Mouse (Mus musculus) forebrain, embryonic 16.5 days (tissue): ENCODE data around the gene Tgm2. TPM values are rescaled to one million over a fixed set of nuclear protein-coding genes. Genes with fewer than 3 reads are reported as not detected.

Experiments used
- ATAC-seq: fragments of 200-750 bp; cut with Nextera tagmentation; 2 replicates; pipeline ENCODE4 v1.8.0; 2017; ENCODE audit warnings: mild to moderate bottlenecking, moderate library complexity
- H3K27ac ChIP-seq: fragments of 300-500 bp; sonication (generic); 2 replicates; pipeline ENCODE4 v1.5.1; 2014; ENCODE audit warnings: low read length, control low read depth
- H3K27me3 ChIP-seq: fragments of 300-500 bp; sonication (generic); replicated peaks from 2 replicates; pipeline ENCODE4 v1.6.1; 2014; ENCODE audit warnings: low read length; ENCODE audit not compliant: control insufficient read depth, insufficient read depth
- H3K36me3 ChIP-seq: fragments of 300-500 bp; sonication (generic); 2 replicates; pipeline ENCODE4 v1.6.1; 2014; ENCODE audit not compliant: control insufficient read depth, insufficient read depth
- H3K4me1 ChIP-seq: fragments of 300-500 bp; sonication (generic); replicated peaks from 2 replicates; pipeline ENCODE4 v1.6.1; 2014; ENCODE audit warnings: low read length; ENCODE audit not compliant: control insufficient read depth, insufficient read depth
- H3K4me2 ChIP-seq: fragments of 300-500 bp; sonication (generic); 2 replicates; pipeline ENCODE4 v1.6.1; 2014; ENCODE audit warnings: mild to moderate bottlenecking, low read length, control low read depth
- H3K4me3 ChIP-seq: fragments of 300-500 bp; sonication (generic); replicated peaks from 2 replicates; pipeline ENCODE4 v1.5.1; 2014; ENCODE audit warnings: mild to moderate bottlenecking, low read length, control low read depth
- H3K9ac ChIP-seq: fragments of 300-500 bp; sonication (generic); replicated peaks from 2 replicates; pipeline ENCODE4 v1.6.1; 2014; ENCODE audit warnings: low read depth, low read length, control low read depth
- H3K9me3 ChIP-seq: fragments of 300-500 bp; sonication (generic); 2 replicates; pipeline ENCODE4 v1.6.1; 2016; ENCODE audit warnings: low read length; ENCODE audit not compliant: control insufficient read depth
- WGBS: fragments of 180-500 bp; shearing (Covaris S2); extraction: QIAGEN DNeasy Blood & Tissue Kit; methylation state at CpG from one replicate; pipeline ENCODE4 v1.1.7; 2014; 5-methylcytosine and 5-hydroxymethylcytosine counted together
- polyA plus RNA-seq: library from polyadenylated mRNA; unstranded; fragments of >200 nt; fragmentation: Nextera tagmentation; extraction: Ambion mirVana; gene quantifications from 2 replicates; pipeline ENCODE4 v1.2.1, GENCODE M21; 2015

The Tgm2 gene
- polyA plus RNA-seq, 1 experiment from 2014 or later = 5.0 TPM

DNA sequence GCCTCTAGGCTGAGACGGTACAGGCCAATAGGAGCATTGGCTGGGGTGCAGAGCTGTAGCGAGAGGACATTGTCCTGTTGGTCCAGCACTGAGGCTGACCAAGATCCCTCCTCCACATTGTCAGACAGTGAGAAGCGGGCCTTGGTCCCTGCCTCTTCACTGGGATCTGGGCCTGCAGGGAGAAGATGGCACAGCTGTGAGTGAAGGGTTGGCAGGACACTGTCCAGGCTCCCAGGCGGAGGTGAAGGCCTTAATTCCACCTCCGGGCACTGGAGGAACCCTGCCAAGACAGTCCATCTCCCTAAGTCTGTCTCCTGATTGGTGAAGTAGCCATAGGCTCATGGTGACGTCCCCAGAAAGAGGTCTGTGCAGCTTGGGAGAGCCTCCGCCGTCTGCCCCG is 7.5 kb downstream of the Tgm2 start:
- Histone ChIP-seq H3K9me3 (no peaks in the 10 kb centered on the region), H3K9ac (no peak overlapping the region), H3K4me3 (no peak overlapping the region), H3K27ac (no peak overlapping the region), H3K36me3 (no peaks in the 10 kb centered on the region), H3K27me3 (no peaks in the 10 kb centered on the region), H3K4me1 (peaks cover 15% of the 10 kb centered on the region), H3K4me2 (no peak overlapping the region)
- no peak for ATAC-seq
- 89% methylated on average over 9 of the region's 9 CpGs for WGBS

DNA sequence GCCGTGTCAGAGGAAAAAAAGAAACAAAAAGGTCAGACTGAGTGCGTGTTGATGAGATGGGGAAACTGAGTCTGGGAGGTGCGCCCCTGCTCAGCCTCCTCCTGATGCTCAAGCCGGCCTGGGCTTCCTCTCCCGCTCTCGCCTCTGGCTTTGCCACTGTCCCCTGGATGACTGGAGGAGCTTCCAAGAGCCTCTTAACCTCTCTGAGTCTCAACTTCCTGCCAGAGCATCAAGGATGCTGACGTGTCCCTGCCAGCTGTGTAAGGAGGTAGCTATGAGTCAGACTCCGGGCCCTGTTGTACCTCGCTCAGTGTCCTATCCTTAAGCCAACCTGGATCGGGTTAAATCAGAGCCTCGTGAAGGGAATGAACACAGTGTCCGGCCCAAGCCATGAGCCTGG is 8.5 kb downstream of the Tgm2 start:
- Histone ChIP-seq H3K4me3 (no peak overlapping the region), H3K9me3 (no peaks in the 10 kb centered on the region), H3K9ac (no peak overlapping the region), H3K36me3 (no peaks in the 10 kb centered on the region), H3K4me1 (peaks cover 15% of the 10 kb centered on the region), H3K27ac (no peak overlapping the region), H3K27me3 (no peaks in the 10 kb centered on the region), H3K4me2 (no peak overlapping the region)
- no peak for ATAC-seq
- 88% methylated on average over 12 of the region's 12 CpGs for WGBS

DNA sequence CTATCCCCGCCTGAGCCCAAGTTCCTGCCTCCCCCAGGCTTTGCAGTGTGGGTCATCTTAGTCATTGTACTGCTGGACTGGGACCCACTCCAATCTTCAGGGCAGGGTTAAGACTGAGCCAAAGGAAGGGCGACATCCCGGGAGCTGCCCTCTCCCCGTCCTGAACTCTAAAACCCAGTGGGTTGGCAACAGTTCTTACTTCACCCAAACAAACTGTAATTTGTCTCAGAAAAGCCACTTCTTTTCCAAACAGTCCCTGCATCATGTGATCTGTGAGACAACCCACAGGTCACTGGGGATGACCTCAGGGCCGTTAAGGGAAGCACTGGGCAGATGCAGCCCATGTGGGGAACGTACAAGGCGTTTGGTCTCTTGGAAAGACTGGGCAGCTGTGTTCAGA is 10.0 kb downstream of the Tgm2 start:
- H3K4me1 ChIP-seq = peaks cover 15% of the 10 kb centered on the region
- no peaks in the 10 kb centered on the region for H3K36me3 ChIP-seq
- ATAC-seq = no peak
- H3K9me3 ChIP-seq = no peaks in the 10 kb centered on the region
- no peak overlapping the region for H3K27ac ChIP-seq
- H3K4me3 ChIP-seq = no peak overlapping the region
- no peaks in the 10 kb centered on the region for H3K27me3 ChIP-seq
- WGBS = 63% methylated on average over 7 of the region's 7 CpGs
- no peak overlapping the region for H3K9ac ChIP-seq
- no peak overlapping the region for H3K4me2 ChIP-seq

DNA sequence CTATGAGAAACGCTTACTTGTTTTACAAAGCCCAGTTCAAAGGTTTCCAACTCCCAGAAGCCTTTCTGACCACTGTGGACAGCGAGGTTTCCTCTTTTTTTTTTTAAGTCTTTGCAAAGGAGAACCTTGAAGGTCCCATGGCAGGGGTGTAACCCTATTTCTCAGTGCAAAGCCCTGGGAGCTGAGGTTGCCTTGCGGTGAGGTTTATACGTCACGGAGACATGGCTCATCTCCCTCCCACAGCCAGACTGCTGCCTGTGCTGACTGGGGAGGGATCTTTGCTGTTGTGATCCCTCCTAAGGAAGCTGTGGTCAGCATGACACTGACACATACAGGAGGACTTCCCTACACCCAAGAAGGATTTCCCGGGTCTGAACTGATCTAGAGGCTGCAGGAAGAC is 13.2 kb downstream of the Tgm2 start:
- Histone ChIP-seq H3K9ac (no peak overlapping the region), H3K4me3 (no peak overlapping the region), H3K4me2 (no peak overlapping the region), H3K4me1 (peaks cover 7% of the 10 kb centered on the region; the same call in 1 of the 2 replicates), H3K9me3 (no peaks in the 10 kb centered on the region), H3K36me3 (no peaks in the 10 kb centered on the region), H3K27me3 (no peaks in the 10 kb centered on the region), H3K27ac (no peak overlapping the region)
- no peak for ATAC-seq
- 84% methylated on average over 6 of the region's 6 CpGs for WGBS

DNA sequence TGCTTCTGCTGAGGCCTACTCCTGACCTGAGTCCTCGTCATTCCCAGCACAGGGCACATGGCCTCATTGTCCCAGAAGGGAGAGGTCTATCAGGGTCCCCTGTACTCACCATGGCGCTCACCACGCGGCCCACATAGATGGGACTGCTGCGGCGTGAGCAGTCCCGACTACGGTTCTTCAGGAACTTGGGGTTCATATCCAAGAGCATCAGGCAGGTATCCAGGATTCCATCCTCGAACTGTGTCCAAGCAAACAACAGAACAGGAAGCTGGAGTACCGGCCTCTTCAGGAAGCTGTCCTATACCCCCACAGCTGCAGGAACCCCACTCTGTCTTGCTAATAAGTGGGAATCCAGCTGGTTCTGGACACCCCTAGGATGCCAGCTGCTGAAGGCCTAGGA is 13.9 kb downstream of the Tgm2 start:
- Histone ChIP-seq H3K9me3 (no peaks in the 10 kb centered on the region), H3K4me1 (peaks cover 7% of the 10 kb centered on the region; the same call in 1 of the 2 replicates), H3K27ac (no peak overlapping the region), H3K36me3 (no peaks in the 10 kb centered on the region), H3K27me3 (no peaks in the 10 kb centered on the region), H3K4me3 (no peak overlapping the region), H3K4me2 (no peak overlapping the region), H3K9ac (no peak overlapping the region)
- 86% methylated on average over 10 of the region's 10 CpGs for WGBS
- no peak for ATAC-seq

DNA sequence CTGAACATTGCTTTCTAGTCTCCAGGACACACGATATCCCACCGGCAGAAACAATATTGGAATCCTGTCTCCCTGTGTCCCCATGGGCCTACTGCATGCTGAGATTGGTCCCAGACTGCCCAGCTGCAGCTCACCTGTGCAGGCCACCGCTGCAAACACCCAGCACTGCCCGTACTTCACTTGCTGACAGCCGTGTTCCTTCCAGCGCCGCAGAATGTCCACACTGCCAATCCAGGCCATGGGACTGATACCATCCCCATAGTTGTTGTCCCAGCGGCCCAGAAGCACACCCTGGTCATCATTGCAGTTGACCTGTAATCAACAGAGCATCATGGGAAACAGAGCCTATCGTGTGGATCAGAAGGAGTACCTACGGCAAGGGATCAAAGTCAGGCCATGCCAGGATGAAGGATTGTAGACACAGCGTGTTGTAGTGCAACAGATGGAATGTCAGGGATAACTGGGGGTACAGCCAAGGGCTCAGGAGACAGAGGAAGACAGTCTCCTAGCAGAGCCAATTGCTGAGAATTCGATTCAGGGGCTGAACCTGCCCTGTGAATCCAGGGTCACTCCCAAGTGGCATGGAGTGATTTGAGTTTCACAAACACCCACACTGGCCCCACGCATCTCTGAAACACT is 14.9 kb downstream of the Tgm2 start:
- no peak for ATAC-seq
- Histone ChIP-seq H3K36me3 (no peaks in the 10 kb centered on the region), H3K27me3 (no peaks in the 10 kb centered on the region), H3K27ac (no peak overlapping the region), H3K4me1 (peaks cover 7% of the 10 kb centered on the region; the same call in 1 of the 2 replicates), H3K9me3 (no peaks in the 10 kb centered on the region), H3K4me2 (no peak overlapping the region), H3K4me3 (no peak overlapping the region), H3K9ac (no peak overlapping the region)
- WGBS = 92% methylated on average over 13 of the region's 13 CpGs

DNA sequence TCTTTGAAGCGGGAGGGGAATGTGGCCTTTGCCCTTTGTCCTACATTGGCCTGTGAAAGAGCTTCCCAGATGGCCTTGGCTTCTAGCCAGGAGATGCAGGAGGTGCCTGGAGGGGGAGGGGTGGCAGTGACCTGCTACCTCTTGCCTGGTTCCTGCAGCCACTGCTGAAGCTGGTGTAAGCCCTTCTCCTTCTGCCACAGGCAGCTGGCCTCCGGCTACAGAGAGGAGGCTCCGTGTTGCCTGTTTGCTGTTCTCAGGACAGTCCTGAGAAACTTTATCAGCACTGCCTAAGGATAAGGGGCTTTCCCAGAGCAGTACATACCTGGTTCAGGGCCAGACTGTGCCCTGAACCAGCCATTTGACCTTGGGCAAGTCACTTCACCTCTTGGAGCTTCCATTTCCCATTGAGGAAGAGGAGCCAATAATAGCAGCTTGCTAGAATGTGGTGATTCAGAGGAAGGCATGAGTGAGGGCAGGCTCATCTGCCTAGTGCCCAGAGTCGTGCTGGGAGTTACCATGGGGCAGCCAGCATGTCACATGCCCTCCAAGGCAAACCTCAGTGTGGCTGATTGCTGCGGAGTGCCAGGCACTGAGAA is 15.7 kb downstream of the Tgm2 start:
- no peaks in the 10 kb centered on the region for H3K27me3 ChIP-seq
- ATAC-seq = no peak
- H3K9ac ChIP-seq = no peak overlapping the region
- H3K27ac ChIP-seq = no peak overlapping the region
- no peak overlapping the region for H3K4me3 ChIP-seq
- H3K4me1 ChIP-seq = peaks cover 5% of the 10 kb centered on the region; the same call in 1 of the 2 replicates
- WGBS = 49% methylated on average over 5 of the region's 5 CpGs
- no peak overlapping the region for H3K4me2 ChIP-seq
- no peaks in the 10 kb centered on the region for H3K9me3 ChIP-seq
- H3K36me3 ChIP-seq = no peaks in the 10 kb centered on the region

DNA sequence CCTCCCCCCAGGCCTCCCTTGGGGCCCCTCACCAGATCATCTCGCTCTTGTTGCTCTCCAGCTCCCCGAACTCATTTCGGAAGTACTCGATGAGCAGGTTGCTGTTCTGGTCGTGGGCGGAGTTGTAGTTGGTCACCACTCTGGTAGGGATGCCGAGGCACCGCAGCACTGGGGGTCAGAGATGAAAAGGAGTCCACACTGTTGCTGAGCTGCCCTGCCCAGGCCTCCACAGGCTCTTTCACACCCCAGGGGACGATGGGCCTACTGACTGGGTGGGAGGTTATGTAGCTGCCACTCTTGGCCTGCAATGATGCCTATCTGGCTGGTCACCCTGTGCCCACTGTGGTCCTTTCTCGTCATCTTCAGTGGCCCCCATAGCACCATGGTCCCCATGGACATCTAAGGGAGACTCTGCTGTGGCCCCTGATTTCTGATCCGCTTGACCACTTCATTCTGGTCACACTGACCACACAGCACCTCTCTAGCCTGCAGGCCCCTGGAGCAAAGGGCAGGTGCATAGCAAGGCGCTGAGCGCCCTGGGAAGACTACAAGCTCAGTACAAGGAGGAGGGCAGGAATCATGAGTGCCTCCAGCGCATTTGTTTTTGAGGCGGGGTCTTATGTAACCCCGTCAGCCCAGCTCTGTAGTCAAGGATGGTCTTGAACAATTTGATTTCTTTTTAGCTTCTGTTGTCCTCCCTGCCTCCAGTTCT is 16.8 kb downstream of the Tgm2 start:
- H3K4me2 ChIP-seq = no peak overlapping the region
- no peak for ATAC-seq
- no peak overlapping the region for H3K27ac ChIP-seq
- H3K27me3 ChIP-seq = no peaks in the 10 kb centered on the region
- no peaks in the 10 kb centered on the region for H3K9me3 ChIP-seq
- WGBS = 88% methylated on average over 16 of the region's 16 CpGs
- no peaks in the 10 kb centered on the region for H3K36me3 ChIP-seq
- peaks cover 5% of the 10 kb centered on the region; the same call in 1 of the 2 replicates for H3K4me1 ChIP-seq
- no peak overlapping the region for H3K4me3 ChIP-seq
- no peak overlapping the region for H3K9ac ChIP-seq

DNA sequence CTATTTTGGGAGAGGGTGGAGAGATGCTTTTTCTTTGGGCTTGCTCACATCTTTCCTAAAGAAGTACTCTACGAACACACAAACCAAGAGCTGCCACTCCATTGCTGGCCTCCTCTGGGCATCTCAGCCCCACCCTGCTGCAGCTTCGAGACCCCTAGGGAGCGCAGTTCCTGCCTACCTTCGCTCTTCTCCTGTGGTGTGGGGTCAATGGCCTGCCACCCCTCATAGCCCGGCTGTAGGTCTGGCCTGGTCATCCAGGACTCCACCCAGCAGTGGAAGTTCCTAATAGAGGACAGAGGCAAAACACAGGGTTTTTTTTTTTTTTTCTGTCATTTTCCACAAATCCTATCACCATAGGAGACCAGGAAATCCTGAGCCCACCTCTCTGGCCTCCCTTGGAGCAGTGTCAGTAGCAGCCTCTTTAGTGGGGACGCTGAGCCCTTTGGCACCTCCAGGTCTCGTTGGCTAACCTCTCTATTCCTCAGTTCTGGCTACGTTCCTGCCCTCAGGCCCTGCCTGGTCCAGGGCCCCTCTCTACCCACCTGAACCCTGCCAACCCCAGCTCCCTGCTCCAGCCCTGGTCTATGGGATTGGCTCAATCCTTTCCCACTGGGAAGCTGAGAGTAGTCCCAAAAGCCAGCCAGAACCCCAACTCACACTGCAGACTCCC is 17.6 kb downstream of the Tgm2 start:
- no peak overlapping the region for H3K27ac ChIP-seq
- ATAC-seq = no peak
- no peaks in the 10 kb centered on the region for H3K36me3 ChIP-seq
- H3K9me3 ChIP-seq = no peaks in the 10 kb centered on the region
- H3K4me3 ChIP-seq = no peak overlapping the region
- H3K4me2 ChIP-seq = no peak overlapping the region
- H3K27me3 ChIP-seq = no peaks in the 10 kb centered on the region
- H3K4me1 ChIP-seq = peaks cover 5% of the 10 kb centered on the region; the same call in 1 of the 2 replicates
- 80% methylated on average over 8 of the region's 8 CpGs for WGBS
- no peak overlapping the region for H3K9ac ChIP-seq
